Mouse (Mus musculus) limb, embryonic 13.5 days (tissue): ENCODE results near the gene Depdc7. TPM values are rescaled to one million over a fixed set of nuclear protein-coding genes. Genes with fewer than 3 reads are reported as not detected.

Source experiments
- ATAC-seq: fragments of 200-750 bp; cut with Nextera tagmentation; 2 replicates; pipeline ENCODE4 v1.8.0; 2017; ENCODE audit warnings: low read depth, moderate number of reproducible peaks, moderate TSS enrichment; ENCODE audit not compliant: low FRiP score
- H3K27ac ChIP-seq: fragments of 300-500 bp; sonication (generic); 2 replicates; pipeline ENCODE4 v1.5.1; 2015; ENCODE audit warnings: inconsistent platforms, mild to moderate bottlenecking, moderate library complexity
- H3K27me3 ChIP-seq: fragments of 300-500 bp; sonication (generic); 2 replicates; pipeline ENCODE4 v1.6.1; 2015; ENCODE audit warnings: mild to moderate bottlenecking, inconsistent platforms
- H3K36me3 ChIP-seq: fragments of 300-500 bp; sonication (generic); 2 replicates; pipeline ENCODE4 v1.6.1; 2015; ENCODE audit warnings: inconsistent platforms, mild to moderate bottlenecking, moderate library complexity
- H3K4me1 ChIP-seq: fragments of 300-500 bp; sonication (generic); 2 replicates; pipeline ENCODE4 v1.6.1; 2015; ENCODE audit warnings: inconsistent platforms
- H3K4me2 ChIP-seq: fragments of 300-500 bp; sonication (generic); replicated peaks from 2 replicates; pipeline ENCODE4 v1.6.1; 2015; ENCODE audit warnings: inconsistent platforms, mild to moderate bottlenecking, moderate library complexity
- H3K4me3 ChIP-seq: fragments of 300-500 bp; sonication (generic); 2 replicates; pipeline ENCODE4 v1.5.1; 2015; ENCODE audit warnings: moderate library complexity, mild to moderate bottlenecking, inconsistent platforms
- H3K9ac ChIP-seq: fragments of 300-500 bp; sonication (generic); 2 replicates; pipeline ENCODE4 v1.6.1; 2015; ENCODE audit warnings: mild to moderate bottlenecking, inconsistent platforms
- H3K9me3 ChIP-seq: fragments of 300-500 bp; sonication (generic); 2 replicates; pipeline ENCODE4 v1.6.1; 2016; ENCODE audit warnings: inconsistent platforms
- WGBS: fragments of 180-500 bp; shearing (Covaris S2); methylation state at CpG from one replicate; pipeline ENCODE4 v1.1.7; 2015; 5-methylcytosine and 5-hydroxymethylcytosine counted together
- polyA plus RNA-seq: library from polyadenylated mRNA; unstranded; fragments of >200 nt; fragmentation: Nextera tagmentation; extraction: Ambion mirVana; gene quantifications from 2 replicates; pipeline ENCODE4 v1.2.1, GENCODE M21; 2015

The Depdc7 gene
- polyA plus RNA-seq, 1 experiment from 2014 or later, result 5.2 TPM

GRCm38 (mm10) chr2:104684771-104685170, 57.9 kb downstream of the Depdc7 start:
- WGBS, result 84% methylated on average over 4 of the region's 4 CpGs
- Histone ChIP-seq H3K36me3 (peaks cover 31% of the 10 kb centered on the region), H3K4me1 (0 out of 2 replicates have a peak, but pooled peaks cover 4% of the 10 kb centered on the region), H3K27me3 (no peaks in the 10 kb centered on the region), H3K4me3 (no peak overlapping the region), H3K27ac (no peak overlapping the region), H3K9ac (no peak overlapping the region), H3K4me2 (no peak overlapping the region), H3K9me3 (no peaks in the 10 kb centered on the region)
- no peak for ATAC-seq

- Histone ChIP-seq H3K4me1 (0 out of 2 replicates have a peak, but pooled peaks cover 4% of the 10 kb centered on the region), H3K27me3 (no peaks in the 10 kb centered on the region), H3K9me3 (no peaks in the 10 kb centered on the region), H3K4me3 (no peak overlapping the region), H3K9ac (no peak overlapping the region), H3K4me2 (no peak overlapping the region), H3K36me3 (peaks cover 26% of the 10 kb centered on the region), H3K27ac (no peak overlapping the region)
- ATAC-seq, result no peak
- 59% methylated on average over 3 of the region's 3 CpGs for WGBS
These were observed 65.4 kb downstream of the Depdc7 start for GRCm38 (mm10) chr2:104677326-104677725.

Other genes starting within 250 kb of the Depdc7 start
- 13.9 and 14.1 TPM in 2 replicates for gene Hipk3, start 248.4 kb downstream of the Depdc7 start, polyA plus RNA-seq
- gene Cstf3, start 152.4 kb downstream of the Depdc7 start, polyA plus RNA-seq, result 85.8 and 92.3 TPM in 2 replicates
- gene Tcp11l1, start 30.7 kb downstream of the Depdc7 start, polyA plus RNA-seq, result 66.1 and 69.4 TPM in 2 replicates
- gene Pin1rt1, start 26.5 kb downstream of the Depdc7 start, polyA plus RNA-seq, result 0.24 TPM in 1 of 2 replicates, not detected in the other
- gene Qser1, start 73.9 kb upstream of the Depdc7 start, polyA plus RNA-seq, result 11.6 and 12.0 TPM in 2 replicates
- gene Prrg4, start 107.0 kb upstream of the Depdc7 start, polyA plus RNA-seq, result 1.5 and 1.7 TPM in 2 replicates
- 8.1 and 10.9 TPM in 2 replicates for gene Ccdc73, start 124.9 kb upstream of the Depdc7 start, polyA plus RNA-seq